Mouse (Mus musculus) layer of hippocampus, adult 9-10 months (tissue): ENCODE measurements around the gene Crisp1.

ENCODE experiments used
- DNase-seq: peaks from one replicate; pipeline ENCODE4 v3.0.0; 2022; ENCODE audit warnings: low spot score

Gene Crisp1

DNA sequence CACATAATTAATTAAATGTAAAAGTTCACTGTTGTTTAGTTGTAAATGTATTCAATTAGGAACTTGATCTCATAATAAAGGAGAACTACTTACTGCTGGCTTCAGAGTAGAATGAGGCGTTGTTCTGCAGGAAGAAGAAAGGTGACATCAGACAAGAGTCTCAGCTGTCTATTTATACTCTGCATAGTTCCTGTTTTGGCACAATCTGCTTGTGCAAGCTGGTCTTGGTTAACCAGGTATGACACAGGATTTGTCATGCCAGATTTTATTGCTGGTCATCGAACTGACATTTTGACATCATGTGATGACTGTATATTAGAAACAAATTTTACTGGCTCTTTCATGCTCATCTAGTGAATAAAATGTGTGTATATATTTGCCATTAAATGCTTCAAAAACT, at the start of gene Crisp1:
Crisp1 (minus strand) TSS at position 146 of the 400 bp plus-strand sequence.
- DNase-seq, result no peak

GRCm38 (mm10) chr17:40342497-40343009, 23.5 kb upstream of the Crisp1 start:
- DNase-seq, result no peak

- DNase-seq, result no peak
These were observed 33.6 kb downstream of the Crisp1 start for GRCm38 (mm10) chr17:40285435-40285834.

GRCm38 (mm10) chr17:40275519-40275918, 43.5 kb downstream of the Crisp1 start:
- DNase-seq, result no peak

GRCm38 (mm10) chr17:40274906-40275470, 44.0 kb downstream of the Crisp1 start:
- no peak for DNase-seq

GRCm38 (mm10) chr17:40252487-40252886, 66.5 kb downstream of the Crisp1 start:
- DNase-seq, result no peak
